Mouse (Mus musculus) heart, embryonic 13.5 days (tissue): Measurements from ENCODE around the gene Babam2. TPM values are rescaled to one million over a fixed set of nuclear protein-coding genes. Genes with fewer than 3 reads are reported as not detected.

ENCODE experiments used
- ATAC-seq: fragments of 200-750 bp; cut with Nextera tagmentation; 2 replicates; pipeline ENCODE4 v1.8.0; 2017; ENCODE audit warnings: moderate TSS enrichment; ENCODE audit not compliant: insufficient number of reproducible peaks, low FRiP score, low TSS enrichment; ENCODE audit errors: extremely low read depth
- H3K27ac ChIP-seq: fragments of 300-500 bp; sonication (generic); replicated peaks from 2 replicates; pipeline ENCODE4 v1.5.1; 2015; ENCODE audit warnings: moderate library complexity, mild to moderate bottlenecking, inconsistent platforms
- H3K27me3 ChIP-seq: fragments of 300-500 bp; sonication (generic); replicated peaks from 2 replicates; pipeline ENCODE4 v1.6.1; 2015; ENCODE audit warnings: mild to moderate bottlenecking, inconsistent platforms
- H3K36me3 ChIP-seq: fragments of 300-500 bp; sonication (generic); 2 replicates; pipeline ENCODE4 v1.6.1; 2015; ENCODE audit warnings: mild to moderate bottlenecking, inconsistent platforms
- H3K4me1 ChIP-seq: fragments of 300-500 bp; sonication (generic); 2 replicates; pipeline ENCODE4 v1.6.1; 2015; ENCODE audit warnings: inconsistent platforms
- H3K4me2 ChIP-seq: fragments of 300-500 bp; sonication (generic); 2 replicates; pipeline ENCODE4 v1.6.1; 2015; ENCODE audit warnings: inconsistent platforms, mild to moderate bottlenecking, moderate library complexity
- H3K4me3 ChIP-seq: fragments of 300-500 bp; sonication (generic); 2 replicates; pipeline ENCODE4 v1.5.1; 2015; ENCODE audit warnings: moderate library complexity, mild to moderate bottlenecking, inconsistent platforms
- H3K9ac ChIP-seq: fragments of 300-500 bp; sonication (generic); 2 replicates; pipeline ENCODE4 v1.6.1; 2015; ENCODE audit warnings: inconsistent platforms, mild to moderate bottlenecking, moderate library complexity
- H3K9me3 ChIP-seq: fragments of 300-500 bp; sonication (generic); 2 replicates; pipeline ENCODE4 v1.6.1; 2016; ENCODE audit warnings: inconsistent platforms
- WGBS: fragments of 180-500 bp; shearing (Covaris S2); methylation state at CpG from one replicate; pipeline ENCODE4 v1.1.7; 2015; ENCODE audit warnings: mixed read lengths; 5-methylcytosine and 5-hydroxymethylcytosine counted together
- polyA plus RNA-seq: library from polyadenylated mRNA; unstranded; fragments of >200 nt; fragmentation: Nextera tagmentation; extraction: Ambion mirVana; gene quantifications from 2 replicates; pipeline ENCODE4 v1.2.1, GENCODE M21; 2015

The Babam2 gene
- polyA plus RNA-seq, 1 experiment from 2014 or later, result 43.3 TPM

GRCm38 (mm10) chr5:32068616-32069015 is 371.1 kb downstream of the Babam2 start:
- 83% methylated on average over 3 of the region's 3 CpGs for WGBS
- Histone ChIP-seq H3K36me3 (no peaks in the 10 kb centered on the region), H3K4me1 (peaks cover 47% of the 10 kb centered on the region), H3K9ac (no peak overlapping the region), H3K4me3 (no peak overlapping the region), H3K27ac (no peak overlapping the region), H3K27me3 (no peaks in the 10 kb centered on the region), H3K9me3 (no peaks in the 10 kb centered on the region), H3K4me2 (no peak overlapping the region)
- no peak for ATAC-seq

DNA sequence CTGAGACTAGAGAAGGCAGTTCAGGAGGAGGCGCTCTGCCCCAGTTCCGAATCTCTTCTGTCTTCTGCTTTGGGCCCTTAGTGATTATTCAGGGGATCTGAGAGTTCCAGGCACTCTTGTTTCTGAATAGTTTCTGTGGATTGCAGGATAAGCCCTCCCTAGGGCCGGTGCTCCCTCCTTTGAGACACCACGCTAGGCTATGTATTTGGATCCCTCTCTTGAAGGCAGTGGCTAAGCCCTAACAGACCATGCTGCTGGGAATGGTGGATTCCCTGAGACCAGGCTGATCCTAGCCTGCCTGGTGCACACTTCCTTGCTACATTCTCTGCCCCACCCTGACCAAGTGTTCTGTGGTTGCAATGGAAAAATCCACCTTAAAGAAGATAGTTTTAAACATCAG is 371.6 kb downstream of the Babam2 start:
- 81% methylated on average over 4 of the region's 4 CpGs for WGBS
- no peak overlapping the region for H3K4me3 ChIP-seq

GRCm38 (mm10) chr5:32069566-32070169 is 372.2 kb downstream of the Babam2 start:
- ATAC-seq, result no peak
- no peaks in the 10 kb centered on the region for H3K27me3 ChIP-seq
- no peaks in the 10 kb centered on the region for H3K36me3 ChIP-seq
- H3K4me3 ChIP-seq, result no peak overlapping the region
- 54% methylated on average over 10 of the region's 10 CpGs for WGBS
- H3K27ac ChIP-seq, result no peak overlapping the region
- peaks cover 41% of the 10 kb centered on the region for H3K4me1 ChIP-seq
- no peaks in the 10 kb centered on the region for H3K9me3 ChIP-seq
- H3K4me2 ChIP-seq, result no peak overlapping the region
- peak overlapping the region; percentile 38; the same call in 1 of the 2 replicates for H3K9ac ChIP-seq

More for the DNA sequence above, 371.6 kb downstream of the Babam2 start:
- no peak overlapping the region; the same call in 1 of the 2 replicates for H3K9ac ChIP-seq
- no peak overlapping the region for H3K4me2 ChIP-seq
- H3K4me1 ChIP-seq, result peaks cover 47% of the 10 kb centered on the region
- no peaks in the 10 kb centered on the region for H3K36me3 ChIP-seq
- no peaks in the 10 kb centered on the region for H3K9me3 ChIP-seq
- no peak overlapping the region for H3K27ac ChIP-seq
- H3K27me3 ChIP-seq, result no peaks in the 10 kb centered on the region
- no peak for ATAC-seq

DNA sequence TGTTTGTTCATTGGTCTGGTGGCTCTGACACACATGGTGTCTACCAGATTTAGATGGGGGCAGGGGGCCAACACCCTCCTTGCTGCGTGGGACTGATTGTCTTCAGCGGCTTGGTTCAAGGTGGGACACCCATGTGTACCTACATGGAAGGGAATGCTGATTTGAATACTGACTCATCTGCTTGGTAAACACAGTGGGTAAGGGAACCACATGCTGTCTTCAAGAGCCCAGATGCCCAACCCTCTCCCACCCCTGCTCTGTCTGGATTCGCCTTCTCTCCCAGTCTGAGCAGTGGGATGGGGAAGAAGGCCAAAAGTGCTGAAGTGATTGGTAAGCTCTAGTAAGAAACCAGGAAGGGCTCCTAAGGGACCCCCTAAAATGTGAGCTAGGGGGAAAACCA is 373.3 kb downstream of the Babam2 start:
- WGBS, result 88% methylated on average over 3 of the region's 3 CpGs

DNA sequence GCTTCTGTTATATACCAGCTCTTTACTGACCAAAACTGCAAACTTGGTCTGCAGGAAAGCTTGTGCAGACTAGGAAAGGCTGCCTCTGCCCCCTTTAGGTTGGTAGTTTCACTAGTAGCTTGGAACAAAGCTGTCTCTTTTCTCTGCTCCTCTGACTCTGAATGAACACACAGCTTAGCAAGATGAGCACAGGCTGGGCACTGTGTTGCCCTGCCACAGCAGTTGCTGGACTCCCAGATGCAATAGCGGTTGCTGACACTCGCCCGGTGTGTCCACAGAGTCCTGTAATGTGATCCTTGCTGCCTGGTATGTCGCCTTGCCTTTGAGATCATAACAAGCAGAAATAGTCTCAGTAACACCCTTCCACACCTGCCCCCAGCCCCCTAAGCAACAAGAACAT is 373.8 kb downstream of the Babam2 start:
- 60% methylated on average over 4 of the region's 4 CpGs for WGBS
- H3K9ac ChIP-seq, result no peak overlapping the region
- peaks cover 28% of the 10 kb centered on the region for H3K4me1 ChIP-seq
- ATAC-seq, result no peak
- no peaks in the 10 kb centered on the region for H3K9me3 ChIP-seq
- H3K4me2 ChIP-seq, result no peak overlapping the region
- no peaks in the 10 kb centered on the region for H3K36me3 ChIP-seq
- H3K4me3 ChIP-seq, result no peak overlapping the region
- no peaks in the 10 kb centered on the region for H3K27me3 ChIP-seq
- no peak overlapping the region for H3K27ac ChIP-seq

More for the DNA sequence above, 373.3 kb downstream of the Babam2 start:
- no peak overlapping the region for H3K4me3 ChIP-seq
- no peaks in the 10 kb centered on the region for H3K36me3 ChIP-seq
- no peak overlapping the region for H3K9ac ChIP-seq
- ATAC-seq, result no peak
- no peak overlapping the region for H3K27ac ChIP-seq
- H3K4me1 ChIP-seq, result peaks cover 33% of the 10 kb centered on the region
- no peak overlapping the region for H3K4me2 ChIP-seq
- H3K9me3 ChIP-seq, result no peaks in the 10 kb centered on the region
- no peaks in the 10 kb centered on the region for H3K27me3 ChIP-seq

DNA sequence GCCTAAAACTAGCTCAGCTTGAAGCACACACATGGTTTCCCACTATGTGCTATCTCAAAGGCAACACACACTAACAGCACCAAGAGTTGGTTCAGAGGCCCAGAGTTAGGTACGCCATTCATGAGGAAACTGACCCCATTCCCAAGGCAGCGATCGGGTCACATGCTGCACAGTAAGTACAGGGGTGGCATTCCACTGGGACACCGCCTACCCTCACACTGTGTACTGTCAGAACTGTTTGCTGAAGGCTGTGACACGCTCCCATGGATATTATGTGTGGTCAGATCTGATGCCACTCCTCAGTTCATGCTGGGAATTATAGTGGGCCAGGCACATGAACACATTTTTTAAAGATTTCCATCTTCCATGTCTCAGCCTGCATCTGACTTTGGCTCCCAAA is 374.3 kb downstream of the Babam2 start:
- Histone ChIP-seq H3K9me3 (no peaks in the 10 kb centered on the region), H3K4me1 (peaks cover 23% of the 10 kb centered on the region), H3K36me3 (no peaks in the 10 kb centered on the region), H3K4me2 (no peak overlapping the region), H3K27me3 (no peaks in the 10 kb centered on the region), H3K4me3 (no peak overlapping the region), H3K27ac (no peak overlapping the region), H3K9ac (no peak overlapping the region)
- no peak for ATAC-seq
- 92% methylated on average over 5 of the region's 5 CpGs for WGBS

DNA sequence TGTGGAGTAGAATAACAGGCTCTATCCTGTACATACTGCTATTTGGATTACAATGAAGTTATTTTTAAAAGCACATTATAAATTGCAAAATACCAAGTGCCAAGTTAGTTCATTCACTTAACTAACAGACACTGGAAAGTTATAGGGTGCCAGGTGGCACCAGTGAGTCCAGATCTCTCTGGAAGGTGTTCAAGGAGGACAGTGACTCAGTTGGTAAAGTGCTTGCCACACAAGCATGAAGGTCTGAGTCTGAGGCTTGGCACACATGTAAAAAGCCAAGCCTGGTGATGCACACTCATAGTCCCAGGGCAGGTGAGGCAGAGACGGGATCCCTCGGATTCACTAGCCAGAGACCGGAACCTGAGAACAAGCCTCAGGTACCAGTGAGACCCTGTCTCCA is 375.4 kb downstream of the Babam2 start:
- 92% methylated on average over 3 of the region's 3 CpGs for WGBS
- H3K4me3 ChIP-seq, result no peak overlapping the region
- H3K9me3 ChIP-seq, result no peaks in the 10 kb centered on the region
- no peaks in the 10 kb centered on the region for H3K36me3 ChIP-seq
- H3K27me3 ChIP-seq, result no peaks in the 10 kb centered on the region
- no peak overlapping the region for H3K9ac ChIP-seq
- peaks cover 20% of the 10 kb centered on the region for H3K4me1 ChIP-seq
- ATAC-seq, result no peak
- no peak overlapping the region for H3K4me2 ChIP-seq
- H3K27ac ChIP-seq, result no peak overlapping the region

DNA sequence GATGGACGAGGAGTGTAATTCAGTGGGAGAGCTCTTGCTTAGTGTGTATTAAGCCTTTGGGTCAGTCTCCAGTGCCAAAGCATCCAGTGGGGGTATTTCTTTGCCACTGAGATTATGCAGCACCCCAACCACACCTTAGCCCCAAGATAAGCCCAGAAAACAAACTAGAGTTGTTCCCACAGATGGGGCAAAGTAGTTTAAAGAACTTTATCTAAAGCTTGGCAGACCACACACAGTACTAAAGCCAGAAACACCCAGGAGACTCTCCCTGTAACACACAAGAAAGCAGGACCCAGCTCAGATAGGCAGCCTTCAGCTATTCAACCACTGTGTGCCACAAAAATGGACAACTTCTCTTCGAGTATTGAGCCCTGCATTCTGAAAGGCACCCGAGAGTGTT is 376.6 kb downstream of the Babam2 start:
- Histone ChIP-seq H3K4me1 (peaks cover 20% of the 10 kb centered on the region), H3K36me3 (no peaks in the 10 kb centered on the region), H3K4me2 (no peak overlapping the region), H3K9ac (no peak overlapping the region), H3K27ac (no peak overlapping the region), H3K4me3 (no peak overlapping the region), H3K9me3 (no peaks in the 10 kb centered on the region), H3K27me3 (no peaks in the 10 kb centered on the region)
- 67% methylated on average over 3 of the region's 3 CpGs for WGBS
- no peak for ATAC-seq

GRCm38 (mm10) chr5:32077139-32077538 is 379.7 kb downstream of the Babam2 start:
- WGBS, result 76% methylated on average over 3 of the region's 3 CpGs
- H3K4me3 ChIP-seq, result no peak overlapping the region

GRCm38 (mm10) chr5:32078986-32079385 is 381.5 kb downstream of the Babam2 start:
- Histone ChIP-seq H3K9me3 (no peaks in the 10 kb centered on the region), H3K4me3 (no peak overlapping the region), H3K27me3 (no peaks in the 10 kb centered on the region), H3K27ac (no peak overlapping the region), H3K4me2 (no peak overlapping the region), H3K4me1 (peaks cover 23% of the 10 kb centered on the region), H3K9ac (no peak overlapping the region), H3K36me3 (no peaks in the 10 kb centered on the region)
- 68% methylated on average over 4 of the region's 4 CpGs for WGBS
- no peak for ATAC-seq

More at GRCm38 (mm10) chr5:32077139-32077538, 379.7 kb downstream of the Babam2 start:
- H3K9ac ChIP-seq, result no peak overlapping the region
- no peak overlapping the region for H3K27ac ChIP-seq
- no peaks in the 10 kb centered on the region for H3K27me3 ChIP-seq
- H3K36me3 ChIP-seq, result no peaks in the 10 kb centered on the region
- H3K4me2 ChIP-seq, result no peak overlapping the region
- peaks cover 20% of the 10 kb centered on the region for H3K4me1 ChIP-seq
- no peak for ATAC-seq
- H3K9me3 ChIP-seq, result no peaks in the 10 kb centered on the region

DNA sequence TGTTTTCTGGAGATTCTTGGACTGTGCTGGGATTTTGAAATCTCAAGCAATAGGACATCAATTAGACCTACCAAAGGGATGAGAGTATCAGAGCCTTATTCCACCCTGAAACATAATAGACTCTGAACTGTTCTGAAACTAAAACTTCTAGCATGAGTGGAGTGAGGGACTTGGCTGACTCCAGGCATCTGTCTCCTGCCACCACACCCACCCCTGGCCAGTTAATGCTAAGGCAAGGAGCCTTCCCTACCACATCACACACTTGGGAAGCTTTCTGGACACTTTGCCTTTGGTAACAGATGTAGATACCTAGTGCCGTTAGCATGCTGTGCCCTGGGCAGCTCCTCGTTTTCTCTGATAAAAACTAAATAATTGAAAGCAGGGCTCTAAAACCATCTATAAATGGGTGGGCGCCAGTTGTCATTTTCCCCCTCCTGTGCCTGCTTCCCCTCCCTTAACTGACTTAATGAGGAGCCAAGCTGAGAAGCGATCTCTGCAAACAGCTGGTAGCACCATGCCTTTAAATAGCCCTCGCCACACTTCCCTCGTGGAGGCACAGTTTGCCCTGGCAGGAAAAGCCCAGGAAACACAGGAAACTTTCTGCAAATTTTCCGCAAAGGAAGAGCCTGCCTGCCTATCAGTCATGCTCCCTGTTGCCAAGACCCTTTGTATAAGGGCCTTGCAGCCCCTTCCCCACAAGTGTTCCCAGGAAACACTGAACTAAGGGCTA is 383.2 kb downstream of the Babam2 start:
- Histone ChIP-seq H3K9ac (peak overlapping the region; percentile 21; the same call in 1 of the 2 replicates), H3K9me3 (no peaks in the 10 kb centered on the region), H3K4me1 (peaks cover 22% of the 10 kb centered on the region), H3K36me3 (peaks cover 8% of the 10 kb centered on the region), H3K27ac (peak overlapping the region; percentile 69), H3K4me2 (no peak overlapping the region), H3K27me3 (no peaks in the 10 kb centered on the region), H3K4me3 (no peak overlapping the region)
- WGBS, result 34% methylated on average over 7 of the region's 7 CpGs
- no peak for ATAC-seq

DNA sequence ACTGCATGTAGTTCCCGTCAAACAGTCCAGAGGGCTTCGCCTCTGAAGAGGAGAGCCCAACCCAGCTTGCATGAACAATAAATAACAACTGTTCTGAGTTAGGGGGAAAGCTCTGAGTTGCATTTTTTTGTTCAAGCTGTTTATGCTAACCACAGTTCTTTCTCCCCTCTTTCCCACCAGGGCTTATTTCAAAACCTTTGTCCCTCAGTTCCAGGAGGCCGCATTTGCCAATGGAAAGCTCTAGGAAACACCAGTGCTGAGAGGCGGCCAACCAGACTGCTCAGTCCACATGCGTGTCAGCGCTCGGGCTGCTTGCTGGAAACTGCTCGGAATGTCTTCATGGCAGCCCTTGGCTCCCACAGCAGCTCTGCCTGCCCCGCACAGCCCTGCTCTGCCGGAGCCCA is 386.9 kb downstream of the Babam2 start:
- H3K4me2 ChIP-seq, result no peak overlapping the region
- H3K9ac ChIP-seq, result no peak overlapping the region
- H3K36me3 ChIP-seq, result peaks cover 10% of the 10 kb centered on the region
- ATAC-seq, result no peak
- H3K4me1 ChIP-seq, result peaks cover 27% of the 10 kb centered on the region
- H3K4me3 ChIP-seq, result no peak overlapping the region
- H3K27me3 ChIP-seq, result no peaks in the 10 kb centered on the region
- no peak overlapping the region for H3K27ac ChIP-seq
- H3K9me3 ChIP-seq, result no peaks in the 10 kb centered on the region
- WGBS, result 83% methylated on average over 10 of the region's 10 CpGs
